Mouse (Mus musculus): ENCODE data around the gene Dido1.
"Not testable (repeated sequence)": the region's sequence is repeated elsewhere in the genome, so short reads cannot be mapped to it uniquely, and the experiment has no call there.

Gene Dido1

DNA sequence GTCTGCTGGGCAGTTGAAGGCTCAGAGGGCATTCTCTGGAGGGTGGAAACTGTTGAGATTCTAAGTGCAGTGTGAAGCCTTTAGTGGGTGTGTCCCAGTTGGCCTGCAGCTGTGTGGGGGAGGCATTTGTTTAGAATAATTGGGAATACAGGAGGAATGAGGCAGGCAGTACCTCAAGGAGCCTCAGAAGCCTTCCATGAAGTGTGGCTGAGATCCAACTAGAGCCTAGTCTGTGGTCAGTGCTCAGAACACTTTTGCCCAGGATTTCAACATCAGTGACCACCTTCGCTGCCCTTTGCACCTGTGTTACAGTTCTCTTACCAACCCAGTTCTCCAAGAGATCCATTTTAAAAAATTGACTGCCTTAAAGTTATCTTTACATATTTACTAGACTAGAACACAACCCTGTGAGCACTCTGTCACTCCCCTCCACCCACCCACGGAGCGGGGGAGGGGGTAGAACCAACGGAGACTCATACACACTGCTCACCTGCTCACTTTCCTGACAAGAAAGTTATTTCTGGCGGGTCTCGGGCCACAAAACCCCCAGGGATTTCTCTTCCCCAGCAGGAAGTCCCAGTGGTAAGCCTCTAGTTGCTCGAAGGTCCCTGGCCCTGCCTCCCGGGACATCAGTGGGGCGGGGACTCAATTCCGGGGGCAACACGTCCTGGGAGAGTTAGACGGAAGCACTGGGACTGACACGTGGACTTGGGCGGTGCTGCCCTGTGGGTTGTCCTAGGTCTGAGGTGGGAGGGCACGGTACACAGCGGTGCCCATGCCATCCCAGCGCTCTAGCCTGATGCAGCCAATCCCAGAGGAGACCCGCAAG lies 15.0 kb upstream of the Dido1 start, which contains the start of gene Slc17a9:
Slc17a9 (plus strand) TSS at position 679 of the 829 bp plus-strand sequence.
- DNase-seq (ENCODE audit: low spot score in 2 of 2), result no peak

DNA sequence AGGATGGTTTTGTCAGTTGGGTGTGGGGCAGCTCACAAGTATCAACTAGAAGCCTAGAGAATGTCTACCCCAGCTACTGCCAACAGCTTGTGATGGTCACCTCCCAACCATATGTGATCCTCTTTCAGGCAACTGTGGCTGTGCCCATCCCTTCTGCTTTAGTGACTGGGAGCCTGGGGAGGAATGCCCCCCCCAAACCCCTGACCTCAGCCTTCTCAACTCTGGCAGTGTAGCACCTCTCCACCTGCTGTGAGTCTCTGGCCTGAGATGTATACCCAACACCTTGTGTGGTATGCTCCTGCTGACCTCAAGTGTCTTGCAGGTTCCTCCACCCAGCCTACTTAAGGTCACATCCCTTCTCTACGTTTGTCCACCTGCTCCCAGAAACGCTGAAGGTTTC lies 14.1 kb upstream of the Dido1 start:
- no peak for DNase-seq (ENCODE audit: low spot score in 2 of 2)

DNA sequence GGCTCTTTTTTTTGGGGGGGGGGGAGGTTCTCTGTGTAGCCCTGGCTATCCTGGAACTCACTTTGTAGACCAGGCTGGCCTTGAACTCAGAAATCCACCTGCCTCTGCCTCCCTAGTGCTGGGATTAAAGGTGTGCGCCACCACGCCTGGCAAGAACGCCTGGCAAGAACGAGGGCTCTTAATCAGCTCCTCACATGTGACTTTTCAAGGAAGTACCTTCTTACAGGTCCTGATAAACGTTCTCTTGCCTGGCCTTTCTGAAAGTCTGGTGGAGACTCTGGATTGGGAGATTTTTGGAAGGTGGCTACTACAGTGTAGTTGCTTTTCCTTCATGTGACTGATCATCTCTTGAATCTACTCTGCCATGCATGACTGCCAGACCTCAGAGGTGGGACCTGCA lies 12.9 kb upstream of the Dido1 start:
- not testable (repeated sequence) for DNase-seq (ENCODE audit: low spot score in 2 of 2)

DNA sequence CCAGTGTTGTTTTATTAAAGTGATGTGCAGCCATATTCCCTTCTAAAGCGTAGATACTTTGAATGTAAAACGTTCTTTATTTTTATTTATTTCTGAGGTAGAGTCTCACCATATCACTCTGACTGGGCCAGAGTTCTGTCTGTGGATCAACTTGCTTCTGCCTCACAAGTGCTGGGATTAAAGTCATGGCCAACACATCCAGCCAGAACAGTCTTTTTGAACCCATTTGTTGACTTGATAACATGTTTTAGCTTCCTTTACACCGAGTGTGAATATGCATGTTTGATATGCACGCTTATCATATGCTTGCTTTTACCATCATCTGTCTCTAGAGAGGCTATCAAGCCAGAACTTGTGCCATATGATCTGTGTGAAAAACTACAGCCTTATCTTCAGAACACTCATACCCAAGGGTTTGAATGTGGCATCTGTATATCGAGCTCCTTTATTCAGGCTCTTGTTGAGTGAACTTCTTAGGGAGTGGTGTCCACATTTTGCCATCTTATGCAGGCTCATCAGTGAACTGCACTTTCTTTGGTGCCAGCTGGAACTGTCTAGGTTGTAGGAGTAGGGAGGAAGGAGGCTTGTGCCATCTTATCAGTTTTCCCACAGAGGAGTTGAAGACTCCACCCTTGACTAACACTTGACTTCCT lies 2.4 kb upstream of the Dido1 start:
- DNase-seq (ENCODE audit: low spot score in 2 of 2), result no peak

DNA sequence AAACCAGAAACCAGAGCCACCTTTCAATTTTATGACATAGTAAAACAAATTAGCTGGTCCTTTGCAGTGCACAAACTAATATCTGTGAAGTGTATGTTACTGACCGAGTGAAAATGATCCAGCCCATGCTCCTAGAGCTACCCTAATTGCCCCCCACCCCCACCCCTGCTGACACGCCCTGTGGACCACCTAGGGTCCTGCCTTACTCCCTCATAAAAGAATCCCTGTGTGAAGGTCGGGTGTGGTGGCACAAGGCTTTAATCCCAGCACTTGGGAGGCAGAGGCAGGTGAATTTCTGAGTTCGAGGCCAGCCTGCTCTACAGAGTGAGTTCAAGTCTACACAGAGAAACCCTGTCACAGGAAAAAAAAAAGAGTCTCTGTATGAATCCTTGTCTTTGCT lies 1.7 kb upstream of the Dido1 start:
- DNase-seq (ENCODE audit: low spot score in 2 of 2), result no peak

DNA sequence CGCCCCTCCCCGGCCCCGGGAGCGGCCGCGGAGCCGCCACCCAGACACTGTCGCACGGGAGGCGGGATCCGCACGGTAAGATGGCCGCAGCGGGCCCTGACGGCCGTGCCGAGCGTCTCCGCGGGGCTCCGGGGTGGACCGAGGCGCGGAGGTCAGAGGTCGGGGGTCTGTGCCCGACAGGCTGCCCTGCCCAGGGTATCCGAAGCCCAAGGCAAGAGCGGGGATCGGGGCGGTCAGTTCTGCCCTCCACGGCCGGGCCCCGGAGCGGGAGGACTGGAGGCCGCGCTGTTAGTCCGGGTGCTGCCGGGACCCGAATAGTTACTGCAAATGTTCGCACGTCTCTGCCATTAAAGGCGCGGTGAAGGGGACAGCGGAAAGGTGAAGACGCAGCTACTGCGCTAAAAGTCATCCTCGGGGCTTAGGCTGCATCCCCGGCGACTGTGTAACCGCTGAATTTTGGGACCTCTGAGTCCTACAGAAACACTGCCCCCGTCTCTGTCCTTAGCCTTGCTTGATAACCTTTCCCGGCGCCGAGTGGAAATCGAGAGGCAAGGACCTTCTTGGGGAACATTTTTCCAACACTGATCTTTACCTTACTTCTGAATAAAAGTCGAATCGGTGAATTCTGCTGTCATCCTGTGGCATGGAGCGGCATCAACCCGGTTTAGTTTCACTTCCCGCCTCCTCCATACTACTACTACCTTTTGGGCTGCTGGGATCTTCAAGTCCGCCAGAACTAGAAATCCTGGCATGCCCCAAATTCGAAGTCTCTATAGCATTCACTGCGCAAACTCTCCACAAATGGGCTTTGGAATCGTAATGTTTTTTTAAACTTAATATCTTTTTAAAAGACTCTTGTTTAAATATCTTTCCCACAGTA lies 717 bp upstream of the Dido1 start:
- DNase-seq (ENCODE audit: low spot score in 2 of 2), result no peak

DNA sequence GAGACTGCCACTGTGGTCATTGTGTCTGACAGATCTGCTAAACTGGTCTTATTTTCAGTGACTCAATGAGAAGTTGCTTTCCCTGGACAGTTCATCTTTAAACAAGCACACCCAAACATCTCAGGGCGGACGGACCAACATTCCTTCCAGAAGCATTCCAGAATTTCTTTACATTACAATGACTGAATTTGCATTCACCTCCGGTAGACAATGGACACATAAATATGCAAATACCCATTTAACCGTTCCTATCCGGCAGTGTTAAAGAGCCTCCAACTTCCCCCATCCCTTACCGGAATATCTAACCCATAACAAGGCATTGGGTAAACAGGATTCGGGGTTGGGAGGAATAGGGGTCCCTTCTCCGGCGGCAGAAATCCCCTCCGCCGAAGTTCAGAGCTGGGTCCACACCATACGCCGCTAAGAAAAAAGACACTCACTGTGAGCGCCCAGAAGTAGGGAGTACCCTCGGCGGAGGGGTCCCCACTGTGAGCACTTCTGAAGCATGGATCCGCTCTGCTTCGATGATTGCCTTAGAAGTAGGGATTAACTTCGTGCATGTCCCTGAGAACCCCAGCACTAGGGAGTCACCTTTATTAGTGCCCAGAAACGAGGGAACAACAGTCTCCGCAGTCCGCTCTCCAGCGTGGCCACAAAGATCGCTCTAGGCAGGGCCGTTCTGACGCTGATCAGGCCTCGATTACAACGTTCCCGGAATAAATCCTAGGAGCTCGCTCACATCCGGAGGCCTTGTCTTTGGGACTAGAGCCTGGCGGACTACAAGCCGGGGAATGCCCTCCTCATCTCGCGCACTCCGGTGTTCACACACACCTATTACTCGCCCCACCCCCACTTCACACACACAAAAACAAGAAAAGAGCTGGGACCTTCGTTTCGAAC lies 526 bp downstream of the Dido1 start:
- DNase-seq (ENCODE audit: low spot score in 2 of 2), result no peak

DNA sequence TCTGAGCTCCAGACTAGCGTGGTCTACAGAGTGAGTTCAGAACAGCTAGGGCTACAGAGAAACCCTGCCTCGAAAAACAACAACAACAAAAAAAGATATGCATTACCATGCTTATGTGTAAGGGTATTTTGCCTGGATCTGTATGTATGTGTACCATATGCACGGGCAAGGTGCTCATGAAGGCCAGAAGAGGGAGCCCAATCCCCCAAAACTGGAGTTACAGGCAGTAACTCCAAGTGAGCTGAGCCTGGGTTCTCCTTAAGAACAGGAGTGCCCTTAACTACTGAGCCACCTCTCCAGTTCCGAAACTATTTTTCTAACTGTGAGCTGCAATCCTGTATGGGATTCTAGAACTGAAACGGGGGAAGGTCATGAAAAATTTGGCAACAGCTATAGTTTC lies 3.8 kb downstream of the Dido1 start:
- DNase-seq (ENCODE audit: low spot score in 2 of 2), result no peak

DNA sequence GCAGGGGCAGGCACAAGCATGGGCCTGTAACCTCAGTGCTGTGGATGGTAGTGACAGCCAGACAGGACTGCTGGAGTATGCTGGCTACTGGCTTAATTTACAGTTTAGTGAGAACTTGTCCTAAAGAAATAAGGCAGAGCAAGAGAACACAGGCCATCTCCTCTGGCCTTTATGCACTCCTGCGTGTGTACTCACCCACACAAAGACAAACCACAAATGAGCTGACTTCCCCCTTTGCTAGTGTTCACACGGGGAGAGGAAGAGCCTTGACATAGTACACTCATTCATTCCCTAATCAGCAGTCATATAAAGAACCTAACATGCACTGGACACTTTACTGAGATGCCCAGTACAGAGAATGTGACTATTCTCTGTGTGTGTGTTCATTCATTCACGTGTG lies 4.7 kb downstream of the Dido1 start:
- no peak for DNase-seq (ENCODE audit: low spot score in 2 of 2)

DNA sequence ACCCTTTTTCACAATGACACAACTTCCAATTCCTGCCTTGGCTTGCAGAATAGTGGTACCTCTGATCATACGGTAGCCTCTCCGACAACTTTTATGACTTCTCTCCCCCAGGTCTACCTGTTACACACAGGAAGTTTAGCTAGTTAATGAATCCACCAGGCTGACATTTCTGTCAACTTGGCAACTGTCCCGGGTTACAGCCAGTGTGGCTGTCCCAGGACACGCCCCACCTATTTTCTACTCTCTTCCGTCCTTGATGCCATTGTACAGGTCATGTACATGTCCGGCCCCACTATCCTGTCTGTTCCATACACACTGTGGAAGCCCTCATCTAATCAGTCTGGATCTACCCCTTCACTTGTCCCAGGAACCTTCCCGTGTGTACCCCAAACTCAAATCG lies 5.2 kb downstream of the Dido1 start:
- no peak for DNase-seq (ENCODE audit: low spot score in 2 of 2)

DNA sequence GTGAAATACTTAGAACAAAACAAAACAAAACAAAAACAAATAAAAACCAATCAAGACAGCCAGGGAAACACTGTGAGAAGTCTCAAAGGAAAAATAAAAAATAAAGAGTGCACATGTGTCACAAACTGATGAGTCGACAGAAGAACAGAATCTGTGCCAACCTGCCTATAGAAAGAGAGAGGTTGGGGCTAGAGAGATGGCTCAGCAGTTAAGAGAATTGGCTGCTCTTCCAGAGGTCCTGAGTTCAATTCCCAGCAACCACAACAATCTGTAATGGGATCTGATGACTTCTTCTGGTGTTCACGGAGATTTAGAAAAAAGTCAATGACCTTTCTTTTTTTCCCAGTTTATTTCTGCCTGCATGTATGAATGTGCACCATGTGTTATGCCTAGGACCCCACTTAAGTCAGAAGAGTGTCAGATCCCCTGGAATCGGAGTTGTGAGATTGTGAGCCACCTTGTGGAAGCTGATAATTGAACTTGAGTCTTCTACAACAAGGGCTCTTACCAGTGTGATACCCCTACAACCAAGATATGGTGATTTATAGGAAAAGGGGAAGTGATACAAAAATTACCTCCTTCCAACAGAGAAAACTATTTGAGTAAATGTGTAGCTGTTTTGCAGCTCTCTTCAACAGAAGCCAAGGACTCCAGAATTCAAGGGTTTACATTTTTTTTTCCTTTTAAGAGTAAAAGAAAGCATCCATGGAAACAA lies 6.0 kb downstream of the Dido1 start:
- DNase-seq (ENCODE audit: low spot score in 2 of 2), result no peak

DNA sequence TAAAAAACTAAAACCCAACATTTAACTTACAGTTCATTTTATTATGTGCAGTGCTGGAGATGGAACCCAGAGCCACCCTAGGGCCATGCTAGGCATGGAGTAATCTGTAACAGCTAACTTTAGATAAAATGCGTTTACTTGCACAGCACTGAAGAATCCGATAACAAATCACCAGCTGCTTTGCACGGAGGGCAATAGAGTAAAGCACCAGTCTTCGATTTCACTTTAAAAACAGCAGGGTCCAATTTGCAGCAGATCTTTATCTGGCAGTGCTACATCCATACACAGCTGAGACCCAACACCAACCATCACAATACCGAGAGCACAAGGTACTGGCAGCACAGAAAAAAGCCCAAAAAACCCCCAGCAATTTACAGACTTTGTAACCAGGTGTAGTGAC lies 6.6 kb downstream of the Dido1 start:
- DNase-seq (ENCODE audit: low spot score in 2 of 2), result no peak

DNA sequence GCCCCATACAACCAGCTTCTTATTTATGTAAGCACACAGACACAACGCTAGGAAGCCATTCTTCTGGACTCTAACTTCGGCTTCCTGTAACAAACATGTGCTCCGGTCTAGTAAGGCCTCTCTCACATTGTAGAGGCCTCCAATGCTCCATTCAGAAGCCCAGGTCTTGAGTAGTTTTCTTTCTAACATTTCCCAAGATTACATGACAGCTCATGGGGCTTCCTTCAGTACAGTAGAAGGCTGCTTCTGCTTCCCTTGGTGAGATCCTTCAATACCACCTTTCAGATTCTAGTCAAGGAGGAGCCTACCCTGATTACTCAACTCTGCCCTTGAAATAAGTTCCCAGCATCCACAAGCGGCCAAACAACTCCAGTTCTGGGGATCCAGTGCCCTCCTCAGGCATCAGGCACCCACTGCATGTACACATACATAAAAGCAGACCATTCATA lies 7.1 kb downstream of the Dido1 start:
- no peak for DNase-seq (ENCODE audit: low spot score in 2 of 2)

DNA sequence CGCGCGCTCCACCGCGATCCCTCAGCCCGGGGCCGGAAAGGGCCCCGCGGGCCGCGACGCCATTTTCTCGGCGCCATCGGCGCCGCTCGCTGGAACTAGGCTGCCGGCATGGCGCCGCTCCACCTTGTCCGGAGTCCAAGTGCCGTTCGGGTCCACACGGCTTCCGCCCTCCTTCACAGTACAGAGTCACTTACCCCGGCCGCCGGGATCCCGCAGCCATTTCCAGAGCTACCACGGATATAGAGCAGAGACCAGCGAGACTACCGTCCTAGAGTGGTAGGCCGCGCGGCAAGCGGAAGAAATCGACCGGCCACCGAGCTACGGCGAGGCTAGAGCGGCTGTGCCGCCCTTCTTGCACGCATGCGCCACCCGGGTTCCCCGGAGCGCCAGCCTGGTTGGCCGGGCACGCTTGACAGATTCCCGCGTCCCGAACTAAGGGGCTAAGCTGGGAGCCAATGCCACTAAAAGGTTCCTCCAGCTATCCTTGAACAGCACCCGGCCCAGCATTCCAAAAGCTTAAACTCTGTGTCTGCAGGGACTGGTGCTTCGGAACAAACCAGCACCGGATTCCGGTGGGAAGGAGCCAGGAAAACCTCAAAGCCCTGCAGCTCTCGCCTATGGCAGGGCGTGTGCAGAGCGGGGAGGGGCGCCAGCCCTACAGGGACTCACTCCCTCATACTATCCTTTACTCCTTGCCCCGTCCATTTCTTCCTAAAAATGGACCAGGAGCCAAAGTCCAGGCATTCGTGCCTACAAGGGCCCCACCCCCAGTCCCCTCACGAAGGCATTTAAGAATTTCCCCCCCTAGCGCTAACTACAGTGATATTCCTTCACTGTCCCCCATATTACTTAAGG lies 7.8 kb downstream of the Dido1 start:
- DNase-seq (ENCODE audit: low spot score in 2 of 2), result peak; percentile 84 to 86

DNA sequence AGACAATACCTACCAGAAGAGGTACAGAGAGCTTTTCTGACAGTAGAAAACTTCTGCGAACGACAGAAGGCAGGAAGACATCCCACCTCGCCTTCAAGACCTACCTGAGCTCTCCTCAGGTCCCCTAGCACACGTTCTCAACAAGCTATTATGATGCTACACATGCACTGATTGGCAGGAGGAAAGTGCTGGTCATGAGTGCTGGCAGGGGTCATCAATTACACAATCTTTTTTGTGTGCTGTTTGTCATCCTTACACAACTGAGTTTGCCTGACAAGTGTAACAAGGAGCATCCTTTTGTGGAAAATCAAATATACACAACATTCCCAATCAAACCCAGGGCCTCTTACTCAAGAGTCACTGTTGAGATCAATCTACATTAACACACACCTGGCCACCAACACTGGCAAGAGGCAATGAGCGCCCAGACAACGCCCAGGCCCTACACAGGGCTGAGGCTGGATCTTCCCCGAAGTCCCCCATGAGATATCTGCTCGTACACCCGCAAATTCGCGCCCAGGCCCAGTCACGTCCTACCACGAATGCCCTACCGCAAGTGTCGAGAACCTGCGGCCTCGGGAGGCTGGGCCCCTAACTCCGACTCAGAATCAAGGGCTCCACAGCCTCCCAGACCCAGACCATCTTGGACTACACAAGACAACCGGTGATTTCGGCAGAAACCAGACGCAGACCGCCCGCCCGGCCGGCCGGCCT lies 8.6 kb downstream of the Dido1 start:
- no peak for DNase-seq (ENCODE audit: low spot score in 2 of 2)

DNA sequence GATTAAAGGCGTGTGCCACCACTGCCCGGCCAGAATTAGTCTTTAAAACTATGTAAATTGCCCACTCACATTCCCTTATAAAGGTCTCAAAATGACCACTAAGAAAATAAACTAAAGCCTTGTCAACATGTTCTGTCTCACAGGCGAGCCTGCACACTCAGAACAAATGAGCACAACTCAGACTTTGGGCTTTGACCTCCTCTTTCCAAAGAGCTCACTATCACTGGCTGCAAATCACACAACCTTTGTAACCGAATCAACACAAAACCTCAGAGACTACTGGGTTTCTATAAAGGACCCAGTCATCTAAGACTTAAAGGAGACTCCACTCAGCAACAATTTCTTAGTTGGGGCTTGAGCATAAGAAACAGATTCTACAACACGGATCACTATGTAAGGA lies 9.3 kb downstream of the Dido1 start:
- no peak for DNase-seq (ENCODE audit: low spot score in 2 of 2)

DNA sequence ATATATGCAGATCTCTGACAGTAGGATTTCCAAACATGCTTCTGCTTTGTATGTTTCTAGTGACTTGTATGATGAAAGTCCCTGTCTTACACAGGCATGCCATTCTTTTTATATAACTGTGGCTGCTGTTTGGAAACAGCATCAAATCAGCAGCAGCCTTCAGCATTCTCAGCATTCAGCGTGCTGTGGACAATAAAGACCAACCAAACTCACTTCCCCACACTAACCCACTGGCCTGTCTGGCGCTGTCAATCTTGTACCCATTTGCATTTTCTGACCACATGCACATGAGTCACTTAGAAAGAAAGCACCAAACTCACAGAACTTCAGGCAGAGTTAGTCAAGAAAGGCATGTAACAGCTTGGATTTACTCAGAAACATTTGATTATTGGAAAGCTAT lies 14.6 kb downstream of the Dido1 start:
- no peak for DNase-seq (ENCODE audit: low spot score in 2 of 2)

DNA sequence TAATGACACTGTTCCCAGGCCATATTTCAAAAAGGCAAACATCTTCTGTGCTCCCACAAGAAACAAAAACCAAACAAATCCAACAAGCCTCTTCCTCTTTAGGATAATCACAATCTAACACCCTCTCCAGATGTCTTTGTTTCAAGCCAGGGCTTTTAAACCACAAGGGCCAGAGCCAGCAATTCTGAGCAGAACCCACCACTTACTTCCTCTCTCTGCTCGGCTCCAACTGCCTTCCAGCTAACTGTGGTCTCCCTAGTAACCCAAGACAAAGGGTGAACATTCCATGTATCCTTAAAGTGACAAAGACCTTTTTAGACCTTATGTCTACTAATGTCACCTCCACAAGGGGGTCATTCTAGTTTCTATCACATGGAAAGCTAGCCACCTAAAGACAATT lies 17.2 kb downstream of the Dido1 start:
- no peak for DNase-seq (ENCODE audit: low spot score in 2 of 2)

DNA sequence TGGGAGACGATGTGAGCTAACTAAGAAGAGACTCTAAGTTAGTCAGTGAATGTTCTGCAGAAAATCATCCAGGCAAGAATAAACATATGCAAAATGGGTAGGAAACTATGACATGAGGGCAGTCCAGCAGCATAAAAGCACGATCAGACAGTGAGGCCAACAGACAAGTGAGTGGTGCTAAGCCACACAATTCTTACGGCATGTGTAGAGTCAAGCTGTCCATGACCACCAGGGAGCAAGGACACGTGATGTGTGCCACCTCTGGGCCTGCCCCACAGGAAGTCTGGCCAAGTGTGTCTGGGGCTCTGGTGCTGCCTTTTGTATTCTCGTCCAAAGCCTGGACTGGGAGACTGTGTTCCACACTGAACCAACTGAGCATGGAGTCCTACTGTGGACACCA lies 20.0 kb downstream of the Dido1 start:
- DNase-seq (ENCODE audit: low spot score in 2 of 2), result no peak

Data from spleen, postnatal 14 days (tissue).